ENCODE assay signal across 8 mouse cellular contexts in the genomic region with DNA sequence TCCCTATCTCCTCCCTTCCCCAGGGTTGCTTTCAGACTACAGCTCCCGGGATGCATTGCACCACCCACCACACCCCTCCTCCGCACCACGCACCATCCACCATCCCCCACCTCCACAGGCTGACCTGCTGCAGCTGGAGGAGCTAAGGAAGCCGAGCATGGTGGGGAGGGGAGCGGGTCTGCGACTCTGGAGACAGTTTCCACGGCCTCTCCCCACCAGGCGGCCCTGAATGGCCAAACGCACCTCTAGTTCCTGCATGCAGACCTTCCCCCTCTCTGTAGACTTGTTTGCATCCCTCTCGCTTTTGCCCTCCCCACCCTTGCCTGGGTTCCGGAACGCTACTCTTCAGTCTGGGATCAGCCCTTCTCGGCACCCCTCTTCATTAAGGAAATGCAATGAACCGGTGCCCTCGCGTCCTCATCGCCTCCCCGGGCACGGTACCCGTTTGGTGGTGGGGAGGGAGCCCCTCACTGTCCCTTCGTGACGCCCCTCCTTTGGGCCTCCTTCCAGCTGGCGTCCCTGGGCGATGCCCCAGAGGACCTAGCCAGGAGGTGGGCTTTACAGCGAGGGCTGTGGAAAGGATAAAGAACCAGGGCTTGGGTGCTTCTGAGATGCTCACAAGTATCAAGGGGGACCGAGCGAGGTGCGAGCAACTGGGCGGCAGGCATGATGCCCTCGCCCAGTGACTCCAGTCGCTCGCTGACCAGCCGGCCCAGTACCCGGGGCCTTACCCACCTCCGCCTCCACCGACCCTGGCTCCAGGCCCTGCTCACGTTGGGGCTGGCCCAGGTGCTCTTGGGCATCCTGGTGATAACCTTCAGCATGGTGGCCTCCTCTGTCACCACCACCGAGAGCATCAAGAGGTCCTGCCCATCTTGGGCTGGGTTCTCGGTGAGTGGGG. TPM values are rescaled to one million over a fixed set of nuclear protein-coding genes. Genes with fewer than 3 reads are reported as not detected.
DNase-seq lines count a peak whose midpoint lies in the region; ATAC-seq and TF ChIP-seq lines count a peak whose summit lies in the region.

TSS of gene Fam189b (plus strand) at position 86 of the 901 bp plus-strand sequence.

- H3K4me1 ChIP-seq in hindbrain, embryonic 11.5 days (replicated peaks; ENCODE audit: control insufficient read depth, insufficient read depth, low read length), result peaks cover 15% of the 10 kb centered on the region
- H3K4me1 ChIP-seq in lung, embryonic 15.5 days, result peaks cover 28% of the 10 kb centered on the region

- H3K4me3 ChIP-seq in hindbrain, embryonic 11.5 days (ENCODE audit: low read depth, low read length), result peak within 1 kb of the TSS; percentile 52
- H3K4me3 ChIP-seq in lung, embryonic 15.5 days, result peak within 1 kb of the TSS; percentile 72

- peak within 1 kb of the TSS; percentile 80 for H3K9ac ChIP-seq in hindbrain, embryonic 11.5 days (ENCODE audit: low read depth, low read length)
- peak within 1 kb of the TSS; percentile 71 for H3K9ac ChIP-seq in lung, embryonic 15.5 days

- no peaks in the 10 kb centered on the region for H3K9me3 ChIP-seq in hindbrain, embryonic 11.5 days (ENCODE audit: control insufficient read depth, low read length)
- no peaks in the 10 kb centered on the region for H3K9me3 ChIP-seq in lung, embryonic 15.5 days

- in situ Hi-C loops in Patski (cut with MboI; ENCODE audit: low pct_unique_long_range_greater_than_20kb), result no loop called here

- H3K27me3 ChIP-seq in Patski, result no peaks in the 10 kb centered on the region
- no peaks in the 10 kb centered on the region for H3K27me3 ChIP-seq in hindbrain, embryonic 11.5 days (ENCODE audit: control insufficient read depth, insufficient read depth, low read length)
- no peaks in the 10 kb centered on the region for H3K27me3 ChIP-seq in lung, embryonic 15.5 days

- peak; percentile 41 for ATAC-seq in Patski
- ATAC-seq in hindbrain, embryonic 11.5 days (ENCODE audit: low FRiP score), result peak; percentile 93
- peak; percentile 95 for ATAC-seq in lung, embryonic 15.5 days (ENCODE audit: borderline replicate concordance, extremely low read depth, low FRiP score, low TSS enrichment)

- H3K27ac ChIP-seq in hindbrain, embryonic 11.5 days (ENCODE audit: low read depth, low read length), result peak within 1 kb of the TSS; percentile 74
- H3K27ac ChIP-seq in lung, embryonic 15.5 days, result peak within 1 kb of the TSS; percentile 67

- peaks cover 12% of the 10 kb centered on the region; the same call in 1 of the 2 replicates for H3K36me3 ChIP-seq in hindbrain, embryonic 11.5 days (ENCODE audit: control insufficient read depth, insufficient read depth, low read length)
- H3K36me3 ChIP-seq in lung, embryonic 15.5 days, result peaks cover 30% of the 10 kb centered on the region

- CTCF ChIA-PET in Patski (lab: Charles Lee), result interaction anchor here (0.7 to 2.9 kb wide), 4 partner anchors 8 to 23 kb away, joined by 3 to 15 read pairs (median 3); partner anchors contain the start of gene Hcn3

- WGBS in hindbrain, embryonic 11.5 days, result 5% methylated on average over 39 of the region's 39 CpGs
- WGBS in lung, embryonic 15.5 days, result 5% methylated on average over 39 of the region's 39 CpGs

- POLR2A ChIA-PET in Patski (lab: Charles Lee), result interaction anchor here (0.6 kb wide), 1 partner anchor 8 kb away, joined by 3 read pairs; no protein-coding TSS in a partner anchor

- H3K4me2 ChIP-seq in hindbrain, embryonic 11.5 days (replicated peaks; ENCODE audit: low read depth, low read length), result peak within 1 kb of the TSS; percentile 89
- H3K4me2 ChIP-seq in lung, embryonic 15.5 days, result peak within 1 kb of the TSS; percentile 95

- DNase-seq in Patski (ENCODE audit: low read depth, low spot score), result peak; percentile 27
- DNase-seq in cerebellum, postnatal 25 days, result peak; percentile 91 to 93
- DNase-seq in frontal cortex, postnatal 14 days (ENCODE audit: low spot score in 2 of 2), result peak; percentile 85 to 86
- peak; percentile 88 for DNase-seq in hindbrain, embryonic 11.5 days (ENCODE audit: low spot score)
- DNase-seq in layer of hippocampus, adult 9-11 months, result peak; percentile 93
- peak; percentile 69 for DNase-seq in ovary, postnatal 10 days (ENCODE audit: low spot score)
- DNase-seq in thymus, postnatal 36 days, result peak; percentile 85 to 91

- TF ChIP-seq CTCF in Patski (IDR thresholded peaks at IDR 0.05), result no peak

RNA-seq across cellular contexts. Expression of gene Fam189b, which starts in this region (rescaled TPM):
- polyA plus RNA-seq in Patski (2021), result 37.6 TPM
- 18.5 and 19.8 TPM in 2 replicates for polyA plus RNA-seq in hindbrain, embryonic 11.5 days (2014; fragmentation: Nextera tagmentation; extraction: Ambion mirVana)
- 12.9 and 18.4 TPM in 2 replicates for polyA plus RNA-seq in lung, embryonic 15.5 days (2015; fragmentation: Nextera tagmentation; extraction: Ambion mirVana)

Comparison
In these comparisons a context has a peak if more than half of its experiments do, and no peak if none do; other contexts are left out.
1. Peak in every context shown above with its lines: DNase-seq, ATAC-seq, H3K4me3 ChIP-seq and H3K27ac ChIP-seq.
2. ATAC-seq: peak in every context shown above with its lines; median percentile 95 in lung, embryonic 15.5 days; 93 in hindbrain, embryonic 11.5 days; 41 in Patski.
3. DNase-seq: peak in every context shown above with its lines; median percentile 93 in layer of hippocampus, adult 9-11 months; 92 in cerebellum, postnatal 25 days; 88 in hindbrain, embryonic 11.5 days; 88 in thymus, postnatal 36 days; 86 in frontal cortex, postnatal 14 days; 69 in ovary, postnatal 10 days; 27 in Patski.